Mouse (Mus musculus) WW6 (cell line): ENCODE results near the gene Coq7.

Experiments used
- DNase-seq: peaks from one replicate; pipeline ENCODE4 v3.0.0-alpha.2; 2013; ENCODE audit warnings: low read depth, low spot score

The Coq7 gene

DNA sequence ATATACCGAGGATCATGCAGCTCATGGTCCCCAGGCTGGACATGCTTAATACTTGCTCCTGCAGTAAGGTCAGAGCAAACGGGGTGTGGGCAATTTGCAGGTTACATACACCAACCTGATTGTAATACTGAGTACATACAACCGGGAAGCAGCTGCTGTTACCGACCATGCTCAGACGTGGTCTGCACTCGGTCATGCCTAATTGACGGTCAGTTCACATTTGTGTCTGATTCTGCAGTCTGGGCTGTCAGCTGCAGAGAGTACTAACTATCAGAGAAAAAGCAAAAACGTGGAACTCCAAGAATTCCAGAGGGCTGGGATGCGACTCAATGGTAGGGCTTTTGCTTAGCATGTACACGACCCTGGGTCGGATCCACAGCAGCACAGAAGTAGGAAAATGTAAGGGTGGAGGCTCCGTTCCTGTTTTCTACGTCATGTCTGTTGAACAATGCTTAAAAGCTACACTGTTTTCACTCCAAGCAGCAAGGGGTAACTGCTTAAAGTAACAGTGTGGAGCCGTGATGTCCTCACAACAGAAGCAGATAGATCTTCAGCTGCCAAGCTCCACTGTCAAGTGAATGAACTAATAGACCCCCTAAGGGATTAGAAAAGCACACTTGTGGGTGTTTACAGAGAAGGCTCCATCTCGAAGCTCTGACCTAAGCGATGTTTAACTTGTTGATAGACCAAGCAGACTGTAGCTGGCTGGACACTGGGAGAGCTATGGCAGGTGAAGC, 71.6 kb downstream of the Coq7 start:
- DNase-seq = no peak
